Mouse (Mus musculus) ES-Bruce4 (cell line): ENCODE data around the gene Gtpbp3. TPM values are rescaled to one million over a fixed set of nuclear protein-coding genes. Genes with fewer than 3 reads are reported as not detected.

ENCODE experiments used
- H3K27ac ChIP-seq: 2 replicates; pipeline ENCODE4 v1.5.1; 2012; ENCODE audit warnings: low read length, inconsistent platforms; ENCODE audit not compliant: insufficient read depth
- H3K27me3 ChIP-seq: 2 replicates; pipeline ENCODE4 v1.6.1; 2012; ENCODE audit warnings: mild to moderate bottlenecking, low read length, inconsistent platforms; ENCODE audit not compliant: control insufficient read depth, poor library complexity, insufficient read depth, severe bottlenecking
- H3K36me3 ChIP-seq: 2 replicates; pipeline ENCODE4 v1.6.1; 2012; ENCODE audit warnings: inconsistent platforms, mild to moderate bottlenecking, low read length, moderate library complexity; ENCODE audit not compliant: control insufficient read depth, poor library complexity, insufficient read depth, severe bottlenecking
- H3K4me1 ChIP-seq: one replicate; pipeline ENCODE4 v1.8.1; 2011; ENCODE audit warnings: low read length; ENCODE audit not compliant: control insufficient read depth, insufficient read depth
- H3K4me3 ChIP-seq: 2 replicates; pipeline ENCODE4 v1.5.1; 2011; ENCODE audit warnings: low read depth, mild to moderate bottlenecking, low read length
- H3K9ac ChIP-seq: 2 replicates; pipeline ENCODE4 v1.6.1; 2012; ENCODE audit warnings: low read depth, mild to moderate bottlenecking, inconsistent platforms; ENCODE audit not compliant: poor library complexity, severe bottlenecking
- H3K9me3 ChIP-seq: replicated peaks from 2 replicates; pipeline ENCODE4 v1.6.1; 2012; ENCODE audit warnings: mild to moderate bottlenecking, low read length, inconsistent platforms; ENCODE audit not compliant: control insufficient read depth, poor library complexity, insufficient read depth, severe bottlenecking
- CTCF ChIP-seq: IDR thresholded peaks from one replicate; pipeline ENCODE4 v1.8.1; 2011; ENCODE audit warnings: low read depth, low read length
- EP300 ChIP-seq: IDR thresholded peaks from 2 replicates; pipeline ENCODE4 v1.6.1; 2011; ENCODE audit warnings: low read depth, low read length; ENCODE audit not compliant: insufficient read depth
- POLR2A ChIP-seq: IDR thresholded peaks from one replicate; pipeline ENCODE4 v1.8.1; 2011; ENCODE audit warnings: low read length; ENCODE audit not compliant: insufficient read depth
- polyA plus RNA-seq: library from polyadenylated mRNA; stranded (reverse); fragments of >200 nt; gene quantifications from 2 replicates; pipeline ENCODE4 v1.2.4, GENCODE M21; 2011; ENCODE audit warnings: low read depth; ENCODE audit not compliant: missing spikeins, insufficient read depth, insufficient read length

Gene Gtpbp3
- polyA plus RNA-seq, 1 experiment: 16.3 TPM

GRCm38 (mm10) chr8:71485142-71486135, 2.5 kb upstream of the Gtpbp3 start, which contains the start of gene Ano8:
Gene Ano8 (minus strand): TSS chr8:71485963.
- no peak within 1 kb of the TSS for H3K27ac ChIP-seq
- TF ChIP-seq POLR2A: no peak
- 0 out of 2 replicates have a peak, but pooled peaks have one; percentile 6 for TF ChIP-seq EP300
- no peak for TF ChIP-seq CTCF
- H3K9ac ChIP-seq: peak within 1 kb of the TSS; percentile 80
- no peaks in the 10 kb centered on the region for H3K9me3 ChIP-seq
- peaks cover 3% of the 10 kb centered on the region for H3K36me3 ChIP-seq
- H3K4me3 ChIP-seq: peak within 1 kb of the TSS; percentile 67
- H3K27me3 ChIP-seq: no peaks in the 10 kb centered on the region
- no peaks in the 10 kb centered on the region for H3K4me1 ChIP-seq

- H3K9me3 ChIP-seq: no peaks in the 10 kb centered on the region
- peaks cover 6% of the 10 kb centered on the region for H3K36me3 ChIP-seq
- no peaks in the 10 kb centered on the region for H3K27me3 ChIP-seq
- TF ChIP-seq EP300 (no peak), POLR2A (no peak)
- H3K4me3 ChIP-seq: no peak overlapping the region
- no peaks in the 10 kb centered on the region for H3K4me1 ChIP-seq
- 0 out of 2 replicates have a peak overlapping the region, but pooled peaks have one; percentile 80 for H3K9ac ChIP-seq
- no peak overlapping the region for H3K27ac ChIP-seq
These were observed 1.8 kb upstream of the Gtpbp3 start for GRCm38 (mm10) chr8:71486136-71486529.

- peak overlapping the region; percentile 85 for H3K27ac ChIP-seq
- peaks cover 22% of the 10 kb centered on the region for H3K36me3 ChIP-seq
- H3K4me1 ChIP-seq: peaks cover 2% of the 10 kb centered on the region
These were observed 551 bp downstream of the Gtpbp3 start for GRCm38 (mm10) chr8:71488454-71488853.

GRCm38 (mm10) chr8:71495039-71495438, 7.1 kb downstream of the Gtpbp3 start:
- Histone ChIP-seq H3K9ac (peak overlapping the region; percentile 19; the same call in 1 of the 2 replicates), H3K27ac (no peak overlapping the region), H3K27me3 (no peaks in the 10 kb centered on the region), H3K4me1 (peaks cover 10% of the 10 kb centered on the region), H3K36me3 (peaks cover 31% of the 10 kb centered on the region), H3K9me3 (no peaks in the 10 kb centered on the region), H3K4me3 (no peak overlapping the region)
- TF ChIP-seq EP300 (peak; percentile 17; the same call in 1 of the 2 replicates), CTCF (peak; percentile 76), POLR2A (no peak)

More at GRCm38 (mm10) chr8:71488454-71488853, 551 bp downstream of the Gtpbp3 start:
- Histone ChIP-seq H3K9ac (peak overlapping the region; percentile 91), H3K4me3 (peak overlapping the region; percentile 88), H3K27me3 (no peaks in the 10 kb centered on the region), H3K9me3 (no peaks in the 10 kb centered on the region)
- TF ChIP-seq EP300: no peak
- TF ChIP-seq CTCF: no peak
- TF ChIP-seq POLR2A: no peak

- peak overlapping the region; percentile 22 for H3K27ac ChIP-seq
- H3K36me3 ChIP-seq: peaks cover 25% of the 10 kb centered on the region
- H3K9ac ChIP-seq: no peak overlapping the region
- no peaks in the 10 kb centered on the region for H3K9me3 ChIP-seq
- H3K27me3 ChIP-seq: no peaks in the 10 kb centered on the region
- H3K4me3 ChIP-seq: no peak overlapping the region
- H3K4me1 ChIP-seq: peaks cover 10% of the 10 kb centered on the region
- TF ChIP-seq POLR2A: no peak
- no peak for TF ChIP-seq EP300
- no peak for TF ChIP-seq CTCF
These were observed 7.9 kb downstream of the Gtpbp3 start for GRCm38 (mm10) chr8:71495811-71496210.
